Mouse (Mus musculus): Measurements from ENCODE around the gene Snx4.
"Not testable (repeated sequence)": the region's sequence is repeated elsewhere in the genome, so short reads cannot be mapped to it uniquely, and the experiment has no call there.

- not testable (repeated sequence) for TF ChIP-seq CTCF (IDR thresholded peaks at IDR 0.05; ENCODE audit: borderline replicate concordance, control insufficient read depth, extremely low read depth, insufficient read depth, low read length, poor library complexity); POLR2A (IDR thresholded peaks at IDR 0.05; ENCODE audit: control insufficient read depth, extremely low read depth, insufficient read depth, low read length, poor library complexity)
Observed at GRCm38 (mm10) chr16:33217553-33218085, 33.6 kb upstream of the Snx4 start.

All from thymus, adult 2 months (tissue).